Mouse (Mus musculus): ENCODE results near the gene Cabp1.

GRCm38 (mm10) chr5:115177866-115178265, 16.3 kb downstream of the Cabp1 start:
- TF ChIP-seq USF1 (IDR thresholded peaks at IDR 0.05; ENCODE audit: low read depth) (no peak), POLR2A (IDR thresholded peaks at IDR 0.05; ENCODE audit: insufficient read length, low read depth) (no peak), REST (IDR thresholded peaks at IDR 0.05; ENCODE audit: insufficient read depth, insufficient read length) (no peak), CEBPB (IDR thresholded peaks at IDR 0.05; ENCODE audit: insufficient read depth, poor library complexity, severe bottlenecking) (no peak), MYOG (IDR thresholded peaks at IDR 0.05; ENCODE audit: control insufficient read depth in 1 of 3, insufficient read depth in 1 of 3, insufficient read length in 2 of 3, low read depth in 2 of 3) (no peak), POLR2AphosphoS2 (IDR thresholded peaks at IDR 0.05; ENCODE audit: insufficient read length, low read depth) (no peak), E2F4 (IDR thresholded peaks at IDR 0.05; ENCODE audit: insufficient read depth) (no peak), MAX (IDR thresholded peaks at IDR 0.05; ENCODE audit: low read depth) (no peak), SRF (IDR thresholded peaks at IDR 0.05; ENCODE audit: control insufficient read depth, insufficient read length, low read depth) (no peak), TCF12 (IDR thresholded peaks at IDR 0.05; ENCODE audit: insufficient read depth, poor library complexity, severe bottlenecking) (no peak)

Measured in myocyte (in vitro differentiated cells).